Mouse (Mus musculus): ENCODE data around the gene Prrc2c. TPM values are rescaled to one million over a fixed set of nuclear protein-coding genes. Genes with fewer than 3 reads are reported as not detected.

Prrc2c gene
- total RNA-seq, 2 experiments from 2014 or later: 97.3 to 254 TPM

Other genes with a start within 250 kb of the Prrc2c start
- 7.9 and 8.8 TPM in 2 replicates for gene Mettl13, start 192.0 kb downstream of the Prrc2c start, total RNA-seq (2015)
- gene Mettl13, start 192.0 kb downstream of the Prrc2c start, total RNA-seq (2017): 16.0 and 22.9 TPM in 2 replicates
- gene Vamp4, start 170.0 kb downstream of the Prrc2c start, total RNA-seq (2015): 39.8 and 41.7 TPM in 2 replicates
- gene Vamp4, start 170.0 kb downstream of the Prrc2c start, total RNA-seq (2017): 21.7 and 25.9 TPM in 2 replicates
- gene Myoc, start 101.4 kb downstream of the Prrc2c start, total RNA-seq (2015): not detected in 2 replicates
- not detected in 2 replicates for gene Myoc, start 101.4 kb downstream of the Prrc2c start, total RNA-seq (2017)
- not detected in 2 replicates for gene Myocos, start 82.3 kb downstream of the Prrc2c start, total RNA-seq (2015)
- not detected in 2 replicates for gene Myocos, start 82.3 kb downstream of the Prrc2c start, total RNA-seq (2017)
- gene Fmo4, start 73.4 kb upstream of the Prrc2c start, total RNA-seq (2015): not detected in 2 replicates
- gene Fmo4, start 73.4 kb upstream of the Prrc2c start, total RNA-seq (2017): not detected in 2 replicates
- not detected in 2 replicates for gene Fmo1, start 126.1 kb upstream of the Prrc2c start, total RNA-seq (2015)
- gene Fmo1, start 126.1 kb upstream of the Prrc2c start, total RNA-seq (2017): not detected in 2 replicates
- not detected in 2 replicates for gene Fmo2, start 158.2 kb upstream of the Prrc2c start, total RNA-seq (2015)
- not detected in 2 replicates for gene Fmo2, start 158.2 kb upstream of the Prrc2c start, total RNA-seq (2017)
- gene Fmo6, start 197.0 kb upstream of the Prrc2c start, total RNA-seq (2015): not detected in 2 replicates
- gene Fmo6, start 197.0 kb upstream of the Prrc2c start, total RNA-seq (2017): not detected in 2 replicates
- not detected in 2 replicates for gene Fmo3, start 244.0 kb upstream of the Prrc2c start, total RNA-seq (2015)
- not detected in 2 replicates for gene Fmo3, start 244.0 kb upstream of the Prrc2c start, total RNA-seq (2017)